Mouse (Mus musculus): ENCODE measurements around the gene Zfp62.

DNA sequence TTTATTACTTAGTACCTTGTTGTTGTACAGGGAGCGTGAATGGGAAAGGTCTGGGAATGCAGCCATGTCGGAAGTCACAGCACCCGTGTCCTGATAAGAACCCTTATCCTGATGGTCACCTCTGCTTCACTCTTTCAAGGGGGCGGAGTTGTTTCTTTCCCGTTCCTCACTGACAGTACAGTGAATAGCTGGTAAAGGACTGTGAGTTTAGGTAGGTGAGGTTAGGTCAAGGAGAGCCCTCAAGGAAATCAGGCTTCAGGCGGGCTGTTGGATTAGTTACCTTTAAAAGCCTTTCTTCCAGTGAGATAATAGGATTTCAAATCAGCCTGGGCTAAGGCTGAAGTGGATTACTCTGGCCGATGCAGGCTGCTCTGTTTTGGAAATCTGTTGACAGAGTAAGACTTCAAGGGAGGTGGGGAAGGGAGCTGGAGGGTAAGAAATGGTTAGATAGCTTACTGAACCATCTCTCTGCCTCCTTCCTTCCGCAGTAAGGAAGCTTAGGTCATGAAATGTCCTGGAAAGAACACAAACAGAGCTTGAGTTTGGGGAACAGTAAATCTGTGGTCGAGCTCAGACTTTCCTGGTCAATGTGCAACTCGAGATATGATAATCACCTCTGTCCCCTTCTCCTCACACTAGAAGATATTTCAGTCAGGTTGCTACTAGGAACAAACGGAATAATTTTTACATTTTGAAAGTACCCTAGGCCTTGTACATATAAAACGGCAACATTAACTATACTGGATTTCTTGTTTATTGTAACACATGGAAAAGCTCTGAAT is 42.7 kb downstream of the Zfp62 start:
- TF ChIP-seq POLR2AphosphoS2 (IDR thresholded peaks at IDR 0.05; ENCODE audit: insufficient read length, low read depth) (no peak), POLR2A (IDR thresholded peaks at IDR 0.05; ENCODE audit: insufficient read length, low read depth) (no peak), E2F4 (IDR thresholded peaks at IDR 0.05; ENCODE audit: insufficient read depth) (no peak), MAX (IDR thresholded peaks at IDR 0.05; ENCODE audit: low read depth) (no peak), MYOD1 (IDR thresholded peaks at IDR 0.05; ENCODE audit: control insufficient read depth in 1 of 3, insufficient read length in 2 of 3, low read depth in 2 of 3) (no peak), TCF12 (IDR thresholded peaks at IDR 0.05; ENCODE audit: insufficient read depth, poor library complexity, severe bottlenecking) (no peak), TCF3 (IDR thresholded peaks at IDR 0.05; ENCODE audit: insufficient read length, low read depth) (no peak), USF1 (IDR thresholded peaks at IDR 0.05; ENCODE audit: low read depth) (no peak)

All from myocyte (in vitro differentiated cells).